Mouse (Mus musculus) heart, adult 2 months (tissue): ENCODE data around the gene Pfdn4.

ENCODE experiments used
- CTCF ChIP-seq: fragments of 200-600 bp; IDR thresholded peaks from 2 replicates; pipeline ENCODE4 v1.8.1; 2022; ENCODE audit warnings: antibody characterized with exemption, mild to moderate bottlenecking, moderate library complexity
- EP300 ChIP-seq: fragments of 200-500 bp; IDR thresholded peaks from 2 replicates; pipeline ENCODE4 v1.6.1; 2011; ENCODE audit warnings: low read depth, low read length, control low read depth; ENCODE audit not compliant: insufficient read depth
- POLR2A ChIP-seq: fragments of 200-500 bp; IDR thresholded peaks from 2 replicates; pipeline ENCODE4 v1.6.1; 2011; ENCODE audit warnings: mild to moderate bottlenecking, low read depth, low read length, control low read depth; ENCODE audit not compliant: insufficient read depth

DNA sequence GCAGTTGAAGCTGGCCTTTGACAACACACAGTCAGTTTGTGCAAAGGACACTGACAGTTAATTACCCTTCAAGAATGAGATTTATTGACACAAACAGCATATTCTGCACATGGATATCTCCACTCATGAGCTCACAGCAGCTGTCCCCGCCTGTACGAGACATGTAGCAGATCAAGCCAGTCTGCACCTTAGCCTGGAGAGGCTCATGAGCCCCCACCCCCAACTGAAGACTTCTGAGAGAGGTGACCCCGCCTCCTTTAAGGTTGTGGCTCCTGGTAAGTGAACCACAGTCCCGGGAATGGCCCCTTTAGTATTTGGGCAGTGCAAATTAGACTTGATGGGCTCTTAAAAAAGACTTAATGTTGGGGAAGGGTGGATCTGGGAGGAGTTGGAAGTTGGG, 49.5 kb downstream of the Pfdn4 start:
- TF ChIP-seq POLR2A = no peak
- TF ChIP-seq EP300 = no peak
- TF ChIP-seq CTCF = no peak
